Mouse (Mus musculus): ENCODE results near the gene Bmyc. TPM values are rescaled to one million over a fixed set of nuclear protein-coding genes. Genes with fewer than 3 reads are reported as not detected.

Bmyc gene
- polyA plus RNA-seq (2014; fragmentation: Illumina TruSeq; extraction: RNeasy Lipid Tissue Mini Kit (QIAGEN cat#74804); ENCODE audit: low read depth, low replicate concordance) = 235 TPM

GRCm38 (mm10) chr2:25706643-25707481 is at the start of gene Bmyc:
TSS of gene Bmyc (plus strand) at chr2:25706739.

DNA sequence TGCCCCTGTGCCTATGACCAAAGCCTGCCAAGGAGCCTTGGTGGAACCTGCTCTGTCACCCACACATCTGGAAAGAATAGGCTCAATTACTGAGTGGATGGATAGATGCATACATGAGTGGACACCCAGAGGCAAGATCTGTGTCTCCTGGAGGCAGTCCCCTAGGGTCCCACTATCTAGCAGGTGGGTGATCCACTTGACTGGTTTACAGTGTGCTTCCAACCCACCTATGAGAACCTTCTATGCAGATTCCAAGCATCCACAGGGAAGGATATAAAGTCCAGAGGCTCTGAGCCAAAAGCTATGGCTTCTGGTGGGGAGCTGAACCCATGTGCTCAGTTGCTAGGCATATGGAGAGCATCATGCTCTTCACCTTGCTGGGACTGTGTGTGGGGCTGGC is 48.9 kb upstream of the Bmyc start, which contains the start of gene Lcn5:
Gene Lcn5, plus strand, starts transcription at position 301 of the 400 bp plus-strand sequence.

GRCm38 (mm10) chr2:25676486-25676885 is 30.1 kb upstream of the Bmyc start, which contains the start of gene Lcn6:
TSS of gene Lcn6 (plus strand) at chr2:25676786.

GRCm38 (mm10) chr2:25682426-25682825 is 24.1 kb upstream of the Bmyc start, which contains the start of gene Lcn10:
TSS of gene Lcn10 (plus strand) at chr2:25682726.

GRCm38 (mm10) chr2:25699743-25700142 is 6.8 kb upstream of the Bmyc start, which contains the start of gene Obp2a:
TSS of gene Obp2a (plus strand) at chr2:25700043.

GRCm38 (mm10) chr2:25736709-25737108 is 30.2 kb downstream of the Bmyc start, which contains the start of gene Obp2b:
TSS of gene Obp2b (plus strand) at chr2:25737009.

Other genes with a start within 250 kb of the Bmyc start
- 34.4 TPM for gene Clic3, start 249.9 kb upstream of the Bmyc start, polyA plus RNA-seq (2014; fragmentation: Illumina TruSeq; extraction: RNeasy Lipid Tissue Mini Kit (QIAGEN cat#74804); ENCODE audit: low read depth, low replicate concordance)
- 79.8 TPM for gene Paxx, start 245.6 kb upstream of the Bmyc start, polyA plus RNA-seq (2014; fragmentation: Illumina TruSeq; extraction: RNeasy Lipid Tissue Mini Kit (QIAGEN cat#74804); ENCODE audit: low read depth, low replicate concordance)
- 1,188 TPM for gene Ptgds, start 236.7 kb upstream of the Bmyc start, polyA plus RNA-seq (2014; fragmentation: Illumina TruSeq; extraction: RNeasy Lipid Tissue Mini Kit (QIAGEN cat#74804); ENCODE audit: low read depth, low replicate concordance)
- 383 TPM for gene Lcn12, start 212.8 kb upstream of the Bmyc start, polyA plus RNA-seq (2014; fragmentation: Illumina TruSeq; extraction: RNeasy Lipid Tissue Mini Kit (QIAGEN cat#74804); ENCODE audit: low read depth, low replicate concordance)
- 74.6 TPM for gene Fbxw5, start 206.0 kb upstream of the Bmyc start, polyA plus RNA-seq (2014; fragmentation: Illumina TruSeq; extraction: RNeasy Lipid Tissue Mini Kit (QIAGEN cat#74804); ENCODE audit: low read depth, low replicate concordance)
- gene C8g, start 205.0 kb upstream of the Bmyc start, polyA plus RNA-seq (2014; fragmentation: Illumina TruSeq; extraction: RNeasy Lipid Tissue Mini Kit (QIAGEN cat#74804); ENCODE audit: low read depth, low replicate concordance) = 7.2 TPM
- 15.6 TPM for gene Traf2, start 159.8 kb upstream of the Bmyc start, polyA plus RNA-seq (2014; fragmentation: Illumina TruSeq; extraction: RNeasy Lipid Tissue Mini Kit (QIAGEN cat#74804); ENCODE audit: low read depth, low replicate concordance)
- 250 TPM for gene Edf1, start 148.9 kb upstream of the Bmyc start, polyA plus RNA-seq (2014; fragmentation: Illumina TruSeq; extraction: RNeasy Lipid Tissue Mini Kit (QIAGEN cat#74804); ENCODE audit: low read depth, low replicate concordance)
- 1.1 TPM for gene Mamdc4, start 131.9 kb upstream of the Bmyc start, polyA plus RNA-seq (2014; fragmentation: Illumina TruSeq; extraction: RNeasy Lipid Tissue Mini Kit (QIAGEN cat#74804); ENCODE audit: low read depth, low replicate concordance)
- 65.3 TPM for gene Phpt1, start 131.5 kb upstream of the Bmyc start, polyA plus RNA-seq (2014; fragmentation: Illumina TruSeq; extraction: RNeasy Lipid Tissue Mini Kit (QIAGEN cat#74804); ENCODE audit: low read depth, low replicate concordance)
- gene Ajm1, start 125.0 kb upstream of the Bmyc start, polyA plus RNA-seq (2014; fragmentation: Illumina TruSeq; extraction: RNeasy Lipid Tissue Mini Kit (QIAGEN cat#74804); ENCODE audit: low read depth, low replicate concordance) = 1.7 TPM
- gene Rabl6, start 98.2 kb upstream of the Bmyc start, polyA plus RNA-seq (2014; fragmentation: Illumina TruSeq; extraction: RNeasy Lipid Tissue Mini Kit (QIAGEN cat#74804); ENCODE audit: low read depth, low replicate concordance) = 69.7 TPM
- 7.2 TPM for gene Ccdc183, start 89.1 kb upstream of the Bmyc start, polyA plus RNA-seq (2014; fragmentation: Illumina TruSeq; extraction: RNeasy Lipid Tissue Mini Kit (QIAGEN cat#74804); ENCODE audit: low read depth, low replicate concordance)
- 48.8 TPM for gene Tmem141, start 84.7 kb upstream of the Bmyc start, polyA plus RNA-seq (2014; fragmentation: Illumina TruSeq; extraction: RNeasy Lipid Tissue Mini Kit (QIAGEN cat#74804); ENCODE audit: low read depth, low replicate concordance)
- gene Fcna, start 78.7 kb upstream of the Bmyc start, polyA plus RNA-seq (2014; fragmentation: Illumina TruSeq; extraction: RNeasy Lipid Tissue Mini Kit (QIAGEN cat#74804); ENCODE audit: low read depth, low replicate concordance) = 41.5 TPM
- 6,740 TPM for gene Lcn8, start 53.6 kb upstream of the Bmyc start, polyA plus RNA-seq (2014; fragmentation: Illumina TruSeq; extraction: RNeasy Lipid Tissue Mini Kit (QIAGEN cat#74804); ENCODE audit: low read depth, low replicate concordance)
- gene Lcn5, start 48.8 kb upstream of the Bmyc start, polyA plus RNA-seq (2014; fragmentation: Illumina TruSeq; extraction: RNeasy Lipid Tissue Mini Kit (QIAGEN cat#74804); ENCODE audit: low read depth, low replicate concordance) = 8,551 TPM
- 653 TPM for gene Lcn6, start 30.0 kb upstream of the Bmyc start, polyA plus RNA-seq (2014; fragmentation: Illumina TruSeq; extraction: RNeasy Lipid Tissue Mini Kit (QIAGEN cat#74804); ENCODE audit: low read depth, low replicate concordance)
- 827 TPM for gene Lcn10, start 24.0 kb upstream of the Bmyc start, polyA plus RNA-seq (2014; fragmentation: Illumina TruSeq; extraction: RNeasy Lipid Tissue Mini Kit (QIAGEN cat#74804); ENCODE audit: low read depth, low replicate concordance)
- 28.7 TPM for gene Obp2a, start 6.7 kb upstream of the Bmyc start, polyA plus RNA-seq (2014; fragmentation: Illumina TruSeq; extraction: RNeasy Lipid Tissue Mini Kit (QIAGEN cat#74804); ENCODE audit: low read depth, low replicate concordance)
- gene Obp2b, start 30.3 kb downstream of the Bmyc start, polyA plus RNA-seq (2014; fragmentation: Illumina TruSeq; extraction: RNeasy Lipid Tissue Mini Kit (QIAGEN cat#74804); ENCODE audit: low read depth, low replicate concordance) = 0.82 TPM
- not detected for gene Lcn3, start 58.8 kb downstream of the Bmyc start, polyA plus RNA-seq (2014; fragmentation: Illumina TruSeq; extraction: RNeasy Lipid Tissue Mini Kit (QIAGEN cat#74804); ENCODE audit: low read depth, low replicate concordance)
- not detected for gene Lcn11, start 70.3 kb downstream of the Bmyc start, polyA plus RNA-seq (2014; fragmentation: Illumina TruSeq; extraction: RNeasy Lipid Tissue Mini Kit (QIAGEN cat#74804); ENCODE audit: low read depth, low replicate concordance)
- gene Gm13539, start 75.5 kb downstream of the Bmyc start, polyA plus RNA-seq (2014; fragmentation: Illumina TruSeq; extraction: RNeasy Lipid Tissue Mini Kit (QIAGEN cat#74804); ENCODE audit: low read depth, low replicate concordance) = not detected
- gene Glt6d1, start 109.1 kb downstream of the Bmyc start, polyA plus RNA-seq (2014; fragmentation: Illumina TruSeq; extraction: RNeasy Lipid Tissue Mini Kit (QIAGEN cat#74804); ENCODE audit: low read depth, low replicate concordance) = 1.5 TPM
- gene Lcn9, start 116.4 kb downstream of the Bmyc start, polyA plus RNA-seq (2014; fragmentation: Illumina TruSeq; extraction: RNeasy Lipid Tissue Mini Kit (QIAGEN cat#74804); ENCODE audit: low read depth, low replicate concordance) = 3,717 TPM
- 0.32 TPM for gene Sohlh1, start 140.5 kb downstream of the Bmyc start, polyA plus RNA-seq (2014; fragmentation: Illumina TruSeq; extraction: RNeasy Lipid Tissue Mini Kit (QIAGEN cat#74804); ENCODE audit: low read depth, low replicate concordance)
- gene Kcnt1, start 157.0 kb downstream of the Bmyc start, polyA plus RNA-seq (2014; fragmentation: Illumina TruSeq; extraction: RNeasy Lipid Tissue Mini Kit (QIAGEN cat#74804); ENCODE audit: low read depth, low replicate concordance) = 15.6 TPM

Data from adipose tissue, adult 10 weeks (tissue).